Mouse (Mus musculus) embryonic facial prominence, embryonic 11.5 days (tissue): ENCODE results near the gene Akap9. TPM values are rescaled to one million over a fixed set of nuclear protein-coding genes. Genes with fewer than 3 reads are reported as not detected.

ENCODE experiments used
- ATAC-seq: fragments of 200-750 bp; cut with Nextera tagmentation; replicated peaks from 2 replicates; pipeline ENCODE4 v1.8.0; 2017; ENCODE audit warnings: low read depth; ENCODE audit not compliant: insufficient number of reproducible peaks, low FRiP score, low TSS enrichment
- DNase-seq: peaks from one replicate; pipeline ENCODE4 v3.0.0-alpha.2; 2015; ENCODE audit warnings: low spot score
- H3K27ac ChIP-seq: fragments of 300-500 bp; sonication (generic); replicated peaks from 2 replicates; pipeline ENCODE4 v1.5.1; 2014; ENCODE audit warnings: mild to moderate bottlenecking, low read depth, low read length, control low read depth
- H3K27me3 ChIP-seq: fragments of 300-500 bp; sonication (generic); 2 replicates; pipeline ENCODE4 v1.6.1; 2014; ENCODE audit warnings: mild to moderate bottlenecking, low read length, moderate library complexity, mixed read lengths; ENCODE audit not compliant: control insufficient read depth, insufficient read depth
- H3K36me3 ChIP-seq: fragments of 300-500 bp; sonication (generic); replicated peaks from 2 replicates; pipeline ENCODE4 v1.6.1; 2014; ENCODE audit warnings: low read depth, mild to moderate bottlenecking, low read length, moderate library complexity, mixed read lengths; ENCODE audit not compliant: control insufficient read depth, insufficient read depth
- H3K4me1 ChIP-seq: fragments of 300-500 bp; sonication (generic); 2 replicates; pipeline ENCODE4 v1.6.1; 2014; ENCODE audit warnings: low read length, mixed read lengths; ENCODE audit not compliant: control insufficient read depth, insufficient read depth
- H3K4me2 ChIP-seq: fragments of 300-500 bp; sonication (generic); 2 replicates; pipeline ENCODE4 v1.6.1; 2014; ENCODE audit warnings: low read depth, mild to moderate bottlenecking, control low read depth, low read length, moderate library complexity
- H3K4me3 ChIP-seq: fragments of 300-500 bp; sonication (generic); 2 replicates; pipeline ENCODE4 v1.5.1; 2014; ENCODE audit warnings: low read depth, low read length, control low read depth
- H3K9ac ChIP-seq: fragments of 300-500 bp; sonication (generic); replicated peaks from 2 replicates; pipeline ENCODE4 v1.6.1; 2014; ENCODE audit warnings: mild to moderate bottlenecking, control low read depth, low read length
- H3K9me3 ChIP-seq: fragments of 300-500 bp; sonication (generic); replicated peaks from 2 replicates; pipeline ENCODE4 v1.6.1; 2016; ENCODE audit warnings: mild to moderate bottlenecking, low read length, inconsistent platforms, mixed read lengths; ENCODE audit not compliant: control insufficient read depth
- WGBS: fragments of 180-500 bp; shearing (Covaris S2); extraction: QIAGEN DNeasy Blood & Tissue Kit; methylation state at CpG from one replicate; pipeline ENCODE4 v1.1.7; 2014; 5-methylcytosine and 5-hydroxymethylcytosine counted together
- polyA plus RNA-seq: library from polyadenylated mRNA; unstranded; fragments of >200 nt; fragmentation: Nextera tagmentation; extraction: Ambion mirVana; gene quantifications from 2 replicates; pipeline ENCODE4 v1.2.1, GENCODE M21; 2014

The Akap9 gene
- polyA plus RNA-seq, 1 experiment from 2014 or later: 97.9 TPM

DNA sequence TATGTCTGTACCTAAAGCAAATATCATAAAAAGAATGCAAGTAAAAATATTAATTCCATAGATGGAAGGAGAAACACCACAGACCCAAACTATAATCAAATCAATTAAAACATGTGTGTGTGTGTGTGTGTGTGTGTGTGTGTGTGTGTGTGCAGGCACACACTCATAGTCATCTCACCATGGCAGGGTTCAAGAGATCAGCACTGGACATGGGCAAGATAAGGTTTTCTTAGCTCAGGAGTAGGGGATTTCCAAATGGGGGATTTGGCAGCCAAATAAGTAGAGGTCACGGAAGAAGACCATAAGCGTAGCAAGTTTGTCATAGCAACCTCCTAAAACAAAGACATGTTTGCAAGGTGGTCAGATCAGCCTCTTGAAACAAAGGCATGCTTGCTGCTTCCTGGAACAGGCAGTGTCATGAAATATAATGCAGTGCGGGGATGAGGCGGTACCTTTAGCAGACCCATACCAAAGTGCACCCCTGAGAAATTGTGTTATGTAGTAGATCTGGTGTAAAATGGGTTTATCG, 184.8 kb downstream of the Akap9 start:
- Histone ChIP-seq H3K27ac (no peak overlapping the region), H3K9ac (no peak overlapping the region), H3K27me3 (no peaks in the 10 kb centered on the region), H3K9me3 (no peaks in the 10 kb centered on the region), H3K4me2 (no peak overlapping the region), H3K4me3 (no peak overlapping the region), H3K36me3 (no peaks in the 10 kb centered on the region), H3K4me1 (no peaks in the 10 kb centered on the region)
- 92% methylated on average over 5 of the region's 5 CpGs for WGBS
- ATAC-seq (no peak), DNase-seq (no peak)

Other genes starting within 250 kb of the Akap9 start
- 12.2 and 12.4 TPM in 2 replicates for gene Ankib1, start 125.1 kb upstream of the Akap9 start, polyA plus RNA-seq
- 52.7 and 61.8 TPM in 2 replicates for gene Krit1, start 124.9 kb upstream of the Akap9 start, polyA plus RNA-seq
- gene Lrrd1, start 82.9 kb upstream of the Akap9 start, polyA plus RNA-seq: 0.07 and 0.11 TPM in 2 replicates
- 10.4 and 11.3 TPM in 2 replicates for gene Mterf1a, start 34.1 kb upstream of the Akap9 start, polyA plus RNA-seq
- 130 and 142 TPM in 2 replicates for gene Cyp51, start 176.7 kb downstream of the Akap9 start, polyA plus RNA-seq